Mouse (Mus musculus) kidney, embryonic 16.5 days (tissue): ENCODE results near the gene Col26a1. TPM values are rescaled to one million over a fixed set of nuclear protein-coding genes. Genes with fewer than 3 reads are reported as not detected.
A peak's percentile ranks its signal among the peaks of the same experiment; 100 is the strongest.

Source experiments
- ATAC-seq: fragments of 200-750 bp; cut with Nextera tagmentation; 2 replicates; pipeline ENCODE4 v1.8.0; 2017; ENCODE audit warnings: moderate TSS enrichment; ENCODE audit not compliant: low FRiP score, low TSS enrichment
- H3K27ac ChIP-seq: fragments of 300-500 bp; sonication (generic); 2 replicates; pipeline ENCODE4 v1.5.1; 2014; ENCODE audit warnings: low read length
- H3K27me3 ChIP-seq: fragments of 300-500 bp; sonication (generic); 2 replicates; pipeline ENCODE4 v1.6.1; 2014; ENCODE audit warnings: low read length, control low read depth, mixed read lengths; ENCODE audit not compliant: insufficient read depth
- H3K36me3 ChIP-seq: fragments of 300-500 bp; sonication (generic); 2 replicates; pipeline ENCODE4 v1.6.1; 2014; ENCODE audit warnings: low read length, control low read depth, mixed read lengths; ENCODE audit not compliant: insufficient read depth
- H3K4me1 ChIP-seq: fragments of 300-500 bp; sonication (generic); 2 replicates; pipeline ENCODE4 v1.6.1; 2014; ENCODE audit warnings: low read length, control low read depth, mixed read lengths; ENCODE audit not compliant: insufficient read depth
- H3K4me2 ChIP-seq: fragments of 300-500 bp; sonication (generic); replicated peaks from 2 replicates; pipeline ENCODE4 v1.6.1; 2014; ENCODE audit warnings: low read depth, low read length
- H3K4me3 ChIP-seq: fragments of 300-500 bp; sonication (generic); 2 replicates; pipeline ENCODE4 v1.5.1; 2014; ENCODE audit warnings: mild to moderate bottlenecking, low read length
- H3K9ac ChIP-seq: fragments of 300-500 bp; sonication (generic); replicated peaks from 2 replicates; pipeline ENCODE4 v1.6.1; 2014; ENCODE audit warnings: low read length
- H3K9me3 ChIP-seq: fragments of 300-500 bp; sonication (generic); 2 replicates; pipeline ENCODE4 v1.6.1; 2016; ENCODE audit warnings: low read length, control low read depth
- WGBS: fragments of 180-500 bp; shearing (Covaris S2); extraction: QIAGEN DNeasy Blood & Tissue Kit; methylation state at CpG from one replicate; pipeline ENCODE4 v1.1.7; 2014; 5-methylcytosine and 5-hydroxymethylcytosine counted together
- polyA plus RNA-seq: library from polyadenylated mRNA; unstranded; fragments of >200 nt; fragmentation: Nextera tagmentation; extraction: Ambion mirVana; gene quantifications from 2 replicates; pipeline ENCODE4 v1.2.1, GENCODE M21; 2015

Gene Col26a1
- polyA plus RNA-seq, 1 experiment from 2014 or later = 48.1 TPM

DNA sequence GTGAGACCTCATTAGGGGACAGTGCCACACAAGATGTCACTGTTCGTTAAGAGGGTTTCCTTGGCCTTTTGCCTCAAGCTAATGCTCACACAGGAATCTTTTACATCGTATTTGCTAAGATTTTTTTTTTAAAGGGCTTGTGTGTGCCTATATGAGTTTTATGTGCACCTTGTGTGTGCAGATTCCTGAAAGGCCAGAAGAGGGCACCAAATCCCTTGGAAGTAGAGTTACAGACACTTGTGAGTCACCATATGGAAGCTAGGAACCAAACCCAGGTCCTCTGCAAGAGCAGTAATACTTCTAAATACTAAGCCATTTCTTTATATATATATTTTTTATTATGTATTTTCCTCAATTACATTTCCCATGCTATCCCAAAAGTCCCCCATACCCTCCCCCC is 62.1 kb downstream of the Col26a1 start:
- no peak overlapping the region for H3K4me2 ChIP-seq
- H3K27ac ChIP-seq = no peak overlapping the region
- no peaks in the 10 kb centered on the region for H3K27me3 ChIP-seq
- no peak overlapping the region for H3K4me3 ChIP-seq
- H3K4me1 ChIP-seq = no peaks in the 10 kb centered on the region
- no peak for ATAC-seq
- H3K9ac ChIP-seq = no peak overlapping the region
- 92% methylated on average over 2 of the region's 2 CpGs for WGBS
- peaks cover 2% of the 10 kb centered on the region; the same call in 1 of the 2 replicates for H3K9me3 ChIP-seq
- peaks cover 13% of the 10 kb centered on the region for H3K36me3 ChIP-seq

DNA sequence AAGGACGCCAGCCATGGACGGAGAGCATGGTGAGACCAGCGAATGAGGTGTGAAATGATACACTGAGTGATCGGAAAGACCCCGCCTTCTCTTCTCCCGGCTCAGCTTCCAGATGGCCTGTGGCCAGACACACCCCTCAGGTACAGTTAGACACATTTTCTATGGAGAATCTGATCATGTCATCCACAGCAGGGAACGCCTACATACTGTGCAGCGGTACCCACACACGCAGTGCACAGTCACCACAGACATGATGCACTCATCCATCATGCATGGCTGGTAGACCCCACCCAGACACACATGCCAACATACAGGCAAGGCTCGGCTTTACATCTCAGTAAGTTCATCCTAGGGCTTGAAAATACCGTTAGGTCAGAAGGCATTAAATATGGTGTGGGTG is 63.3 kb downstream of the Col26a1 start:
- WGBS = 57% methylated on average over 11 of the region's 11 CpGs
- Histone ChIP-seq H3K9ac (no peak overlapping the region), H3K9me3 (peaks cover 8% of the 10 kb centered on the region), H3K27me3 (no peaks in the 10 kb centered on the region), H3K4me1 (no peaks in the 10 kb centered on the region), H3K4me3 (no peak overlapping the region), H3K4me2 (no peak overlapping the region), H3K36me3 (peaks cover 18% of the 10 kb centered on the region), H3K27ac (no peak overlapping the region)
- peak; percentile 42; the same call in 1 of the 2 replicates for ATAC-seq

DNA sequence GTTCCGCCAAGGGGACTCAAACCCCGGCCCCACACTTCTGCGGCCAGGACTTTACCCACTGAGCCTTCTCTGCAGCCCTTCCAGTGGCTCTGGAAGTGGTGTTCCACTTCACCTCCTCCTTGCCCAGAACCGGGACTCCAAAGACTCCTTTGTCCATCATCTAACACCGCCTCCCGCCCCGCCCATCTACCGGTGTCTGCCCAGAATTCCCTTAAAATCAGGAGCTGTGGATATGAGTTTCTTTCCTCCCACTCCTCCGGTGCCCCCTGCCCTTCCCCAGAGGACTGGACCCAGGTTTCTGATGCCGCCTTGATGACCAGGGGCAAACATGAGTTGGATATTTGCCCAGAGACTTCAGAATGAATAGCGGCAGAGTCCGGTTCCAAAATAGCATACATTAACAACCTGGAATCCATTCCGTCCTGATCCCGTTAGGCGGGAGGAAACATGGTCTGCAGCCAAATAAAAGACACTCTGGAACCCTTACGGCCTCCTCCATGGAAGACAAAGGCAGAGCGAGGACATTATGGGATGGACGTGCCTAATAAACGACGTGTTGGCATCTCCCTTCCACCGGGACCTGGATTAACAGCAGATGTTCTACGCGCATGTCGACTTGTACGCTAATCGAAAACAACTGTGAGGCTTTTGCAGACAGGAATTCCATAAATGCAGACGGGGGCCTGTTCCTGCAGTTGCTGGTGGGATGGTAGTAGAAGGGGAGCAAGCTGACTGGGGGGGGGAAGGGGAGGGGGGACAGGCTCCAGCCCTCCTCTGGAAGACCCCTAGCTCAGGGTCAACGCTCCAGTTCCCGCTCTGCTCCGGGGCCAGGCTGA is 72.3 kb downstream of the Col26a1 start:
- peak overlapping the region; percentile 21 for H3K27ac ChIP-seq
- peak overlapping the region; percentile 21 for H3K4me3 ChIP-seq
- peaks cover 6% of the 10 kb centered on the region; the same call in 1 of the 2 replicates for H3K36me3 ChIP-seq
- 47% methylated on average over 30 of the region's 30 CpGs for WGBS
- peak overlapping the region; percentile 31 for H3K4me2 ChIP-seq
- no peak overlapping the region; the same call in 1 of the 2 replicates for H3K9ac ChIP-seq
- no peaks in the 10 kb centered on the region for H3K27me3 ChIP-seq
- H3K4me1 ChIP-seq = peaks cover 17% of the 10 kb centered on the region; the same call in 1 of the 2 replicates
- H3K9me3 ChIP-seq = peaks cover 6% of the 10 kb centered on the region
- 0 out of 2 replicates have a peak, but pooled peaks have one; percentile 27 for ATAC-seq

DNA sequence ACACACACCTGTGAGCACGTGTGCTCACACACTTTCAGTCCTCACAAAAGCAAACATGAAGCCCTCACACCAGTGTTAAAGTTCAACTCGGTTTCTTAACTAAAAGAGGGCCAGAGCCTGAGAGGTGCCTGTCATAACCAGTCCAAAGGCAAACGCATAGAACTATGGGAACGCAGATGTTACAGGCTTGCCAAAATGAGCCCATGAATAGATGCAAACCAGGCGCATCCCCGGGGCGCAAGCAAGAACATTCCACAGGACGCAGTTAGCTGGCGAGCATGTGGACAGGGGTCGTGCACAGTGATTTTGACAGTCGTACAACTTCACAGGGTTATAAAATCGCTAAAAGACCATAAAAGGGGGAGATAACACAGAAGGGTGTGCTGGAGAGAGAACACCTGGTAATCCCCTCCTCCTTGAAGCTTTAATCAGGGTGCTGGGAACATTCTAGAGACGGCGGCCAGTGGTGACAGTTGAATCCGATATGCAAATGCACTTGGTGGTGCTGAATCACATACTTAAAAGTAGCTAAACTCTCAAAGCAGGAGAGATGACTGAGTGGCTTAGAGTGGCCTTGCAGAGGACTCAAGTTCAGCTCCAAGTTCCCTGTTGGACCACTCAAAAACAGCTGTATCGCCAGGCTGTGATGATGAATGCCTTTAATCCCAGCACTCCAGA is 76.5 kb downstream of the Col26a1 start:
- H3K27me3 ChIP-seq = no peaks in the 10 kb centered on the region
- peaks cover 46% of the 10 kb centered on the region for H3K4me1 ChIP-seq
- no peak overlapping the region for H3K4me3 ChIP-seq
- no peak overlapping the region for H3K4me2 ChIP-seq
- WGBS = 41% methylated on average over 16 of the region's 16 CpGs
- no peak overlapping the region for H3K27ac ChIP-seq
- no peaks in the 10 kb centered on the region for H3K36me3 ChIP-seq
- H3K9me3 ChIP-seq = no peaks in the 10 kb centered on the region
- ATAC-seq = no peak
- H3K9ac ChIP-seq = no peak overlapping the region

DNA sequence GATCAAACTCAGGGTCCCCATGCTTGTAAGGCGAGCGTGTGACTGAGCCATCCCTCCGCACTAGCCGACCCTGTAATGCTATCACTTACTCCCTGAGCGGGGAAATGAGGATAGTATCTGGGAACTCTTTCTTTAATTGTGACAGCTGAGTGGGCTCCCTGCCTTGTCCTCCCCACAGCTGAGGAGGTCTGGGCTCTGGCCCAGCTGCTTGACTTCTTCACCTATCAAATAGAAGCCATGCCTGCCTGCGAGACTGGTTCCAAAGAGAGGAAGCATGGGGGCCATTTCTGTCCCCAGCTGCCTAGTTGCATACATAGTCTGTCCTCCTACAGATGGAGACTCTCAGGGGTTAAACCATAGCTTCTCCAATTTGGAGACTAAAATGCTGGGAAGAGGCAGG is 78.0 kb downstream of the Col26a1 start:
- H3K4me3 ChIP-seq = no peak overlapping the region
- no peaks in the 10 kb centered on the region for H3K9me3 ChIP-seq
- H3K4me2 ChIP-seq = no peak overlapping the region
- no peak overlapping the region; the same call in 1 of the 2 replicates for H3K9ac ChIP-seq
- WGBS = 49% methylated on average over 6 of the region's 6 CpGs
- ATAC-seq = no peak
- no peaks in the 10 kb centered on the region for H3K27me3 ChIP-seq
- H3K27ac ChIP-seq = peak overlapping the region; percentile 27; the same call in 1 of the 2 replicates
- no peaks in the 10 kb centered on the region for H3K36me3 ChIP-seq
- peaks cover 39% of the 10 kb centered on the region for H3K4me1 ChIP-seq

DNA sequence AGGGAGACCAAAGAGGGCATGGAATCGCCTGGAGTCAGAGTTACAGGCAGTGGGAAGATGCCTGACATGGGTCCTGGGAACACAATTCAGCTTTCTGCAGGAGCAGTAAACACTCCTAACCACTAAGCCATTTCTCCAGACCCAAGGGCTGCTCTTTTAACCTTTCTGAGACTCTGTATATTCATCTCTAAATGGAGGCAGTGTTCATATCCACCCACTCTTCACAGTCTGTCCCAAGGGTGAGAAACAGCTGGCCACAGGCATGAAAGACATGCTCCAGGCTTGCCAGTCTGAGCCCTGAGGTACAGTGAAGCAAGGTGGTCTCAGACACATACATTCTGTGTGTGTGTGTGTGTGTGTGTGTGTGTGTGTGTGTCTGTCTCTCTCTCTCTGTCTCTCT is 78.8 kb downstream of the Col26a1 start:
- H3K36me3 ChIP-seq = no peaks in the 10 kb centered on the region
- H3K27ac ChIP-seq = no peak overlapping the region
- H3K9me3 ChIP-seq = no peaks in the 10 kb centered on the region
- H3K4me1 ChIP-seq = peaks cover 39% of the 10 kb centered on the region
- ATAC-seq = no peak
- no peak overlapping the region for H3K9ac ChIP-seq
- no peaks in the 10 kb centered on the region for H3K27me3 ChIP-seq
- 56% methylated on average over 1 of the region's 1 CpGs for WGBS
- H3K4me2 ChIP-seq = no peak overlapping the region
- H3K4me3 ChIP-seq = no peak overlapping the region

DNA sequence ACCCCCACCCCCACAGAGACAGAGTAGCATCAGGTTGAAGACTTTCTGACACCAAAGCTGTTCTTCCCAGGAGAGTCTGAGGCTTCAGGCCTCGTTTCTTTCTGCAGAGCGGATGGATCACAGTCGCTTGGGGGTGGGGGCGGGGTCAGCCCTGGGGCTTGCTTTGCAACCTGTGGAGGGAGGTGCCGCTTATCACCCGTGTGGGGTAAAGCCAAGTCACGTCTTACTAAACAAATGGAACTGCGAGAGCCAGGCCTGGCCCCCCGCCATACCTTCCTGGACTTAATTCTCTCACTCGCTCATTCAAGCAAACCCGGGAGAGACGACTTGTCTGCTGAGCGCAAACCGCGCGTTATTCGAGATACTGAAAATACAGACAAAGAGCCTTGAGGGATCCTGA is 80.3 kb downstream of the Col26a1 start:
- no peaks in the 10 kb centered on the region for H3K36me3 ChIP-seq
- no peaks in the 10 kb centered on the region for H3K27me3 ChIP-seq
- H3K27ac ChIP-seq = no peak overlapping the region
- peak overlapping the region; percentile 17 for H3K4me3 ChIP-seq
- 7% methylated on average over 17 of the region's 17 CpGs for WGBS
- peaks cover 39% of the 10 kb centered on the region for H3K4me1 ChIP-seq
- H3K9me3 ChIP-seq = no peaks in the 10 kb centered on the region
- H3K9ac ChIP-seq = peak overlapping the region; percentile 49; the same call in 1 of the 2 replicates
- peak overlapping the region; percentile 44 for H3K4me2 ChIP-seq
- ATAC-seq = no peak

DNA sequence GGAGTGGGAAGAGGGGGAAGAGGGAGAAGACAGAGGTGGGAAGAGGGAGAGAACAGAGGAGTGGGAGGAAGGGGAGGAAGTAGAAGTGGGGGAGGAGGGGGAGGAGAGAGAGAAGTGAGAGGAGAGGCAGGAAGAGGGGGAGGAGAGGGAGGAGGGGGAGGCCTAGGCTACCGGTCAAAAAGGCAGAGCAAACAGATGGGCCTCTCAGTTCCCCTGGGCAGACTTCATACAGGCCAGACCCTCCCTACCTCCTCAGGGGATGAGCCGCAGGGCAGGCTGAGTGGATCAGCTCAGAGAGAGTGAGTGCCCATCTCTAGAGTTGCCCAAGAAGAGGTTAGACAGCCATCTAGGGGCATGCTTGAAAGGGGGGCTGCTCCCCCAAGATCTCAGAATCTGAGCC is 86.1 kb downstream of the Col26a1 start:
- H3K27me3 ChIP-seq = no peaks in the 10 kb centered on the region
- peaks cover 8% of the 10 kb centered on the region; the same call in 1 of the 2 replicates for H3K4me1 ChIP-seq
- peak; percentile 77 for ATAC-seq
- 0% methylated on average over 2 of the region's 2 CpGs for WGBS
- H3K36me3 ChIP-seq = no peaks in the 10 kb centered on the region
- H3K9ac ChIP-seq = no peak overlapping the region
- H3K9me3 ChIP-seq = 0 out of 2 replicates have a peak, but pooled peaks cover 3% of the 10 kb centered on the region
- H3K27ac ChIP-seq = peak overlapping the region; percentile 64; the same call in 1 of the 2 replicates
- H3K4me3 ChIP-seq = no peak overlapping the region
- H3K4me2 ChIP-seq = no peak overlapping the region

DNA sequence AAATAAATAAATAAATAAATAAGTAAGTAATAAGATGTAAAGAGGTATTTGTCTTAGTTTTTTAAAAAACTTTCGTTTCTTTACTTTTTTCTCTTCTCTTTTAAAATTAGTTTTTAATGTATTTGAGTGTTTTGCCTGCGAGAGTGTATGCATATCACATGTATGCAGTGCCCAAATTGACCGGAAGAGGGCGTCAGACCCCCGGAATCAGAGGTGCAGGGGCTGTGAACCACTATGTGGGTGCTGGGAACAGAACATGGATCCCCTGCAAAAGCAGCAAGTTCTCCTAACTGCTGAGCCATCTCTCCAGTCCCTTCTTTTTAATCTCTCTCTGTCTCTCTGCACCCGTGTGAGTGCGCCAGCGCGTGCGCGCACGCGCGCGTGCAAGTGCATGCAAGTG is 89.2 kb downstream of the Col26a1 start:
- Histone ChIP-seq H3K27me3 (no peaks in the 10 kb centered on the region), H3K4me3 (no peak overlapping the region), H3K9me3 (0 out of 2 replicates have a peak, but pooled peaks cover 3% of the 10 kb centered on the region), H3K9ac (no peak overlapping the region), H3K4me2 (no peak overlapping the region), H3K36me3 (no peaks in the 10 kb centered on the region), H3K4me1 (peaks cover 11% of the 10 kb centered on the region; the same call in 1 of the 2 replicates), H3K27ac (no peak overlapping the region)
- no peak for ATAC-seq
- WGBS = 93% methylated on average over 15 of the region's 15 CpGs
